Mouse (Mus musculus) cerebellum, adult 9-11 months (tissue): ENCODE measurements around the gene Slc6a21.
"Not testable (repeated sequence)": the region's sequence is repeated elsewhere in the genome, so short reads cannot be mapped to it uniquely, and the experiment has no call there.

Experiments used
- DNase-seq: peaks from one replicate; pipeline ENCODE4 v3.0.0; 2022

The Slc6a21 gene

DNA sequence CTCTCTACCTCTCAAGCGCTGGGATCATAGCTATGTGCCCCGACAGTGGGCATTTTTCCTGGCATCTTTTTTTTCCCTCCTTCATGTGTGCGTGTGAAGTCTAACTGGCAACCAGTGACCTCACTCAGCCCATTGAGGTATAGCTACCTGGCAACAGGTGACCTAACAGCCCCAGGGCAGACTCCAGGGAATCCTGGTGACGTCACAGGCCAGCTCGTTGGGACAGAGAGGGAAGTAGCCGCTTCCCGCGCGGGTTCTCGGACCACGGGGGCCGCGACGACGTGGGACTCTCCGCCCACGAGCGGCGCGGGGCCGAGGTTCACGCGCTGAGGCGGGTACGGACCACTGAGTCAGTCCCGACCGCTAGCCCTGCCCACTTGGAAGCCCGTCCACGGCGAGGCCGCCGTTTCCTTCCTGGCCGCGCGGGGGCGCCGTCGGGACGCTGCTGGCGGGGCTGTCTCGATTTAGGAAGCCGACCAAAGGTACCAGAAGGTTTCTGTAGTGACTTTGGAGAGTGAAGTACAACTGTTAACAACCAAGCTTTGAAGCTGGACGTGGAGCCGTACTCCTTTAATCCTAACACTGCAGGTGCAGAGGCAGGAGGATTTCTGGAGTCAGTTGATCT lies at the start of gene Slc6a21:
Gene Slc6a21 (plus strand): TSS at position 378 of the 625 bp plus-strand sequence.
- peak; percentile 72 for DNase-seq

DNA sequence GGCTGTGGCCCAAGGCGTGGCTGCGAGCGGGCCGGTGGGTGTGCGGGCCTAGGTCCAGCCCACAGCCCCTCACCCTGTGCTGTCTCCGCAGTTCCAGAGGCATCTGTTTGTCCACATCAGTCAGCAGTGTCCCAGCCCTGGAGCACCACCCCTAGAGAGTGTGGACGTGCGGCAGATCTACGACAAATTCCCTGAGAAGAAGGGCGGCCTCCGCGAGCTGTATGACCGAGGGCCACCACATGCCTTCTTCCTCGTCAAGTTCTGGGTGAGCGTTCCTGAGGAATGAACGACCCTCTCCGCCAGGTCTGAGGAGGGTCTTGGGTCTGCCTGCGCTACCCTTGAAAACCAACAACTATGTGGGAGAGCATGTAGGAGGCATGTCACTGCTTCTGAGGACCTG lies 48.8 kb upstream of the Slc6a21 start:
- DNase-seq: no peak

DNA sequence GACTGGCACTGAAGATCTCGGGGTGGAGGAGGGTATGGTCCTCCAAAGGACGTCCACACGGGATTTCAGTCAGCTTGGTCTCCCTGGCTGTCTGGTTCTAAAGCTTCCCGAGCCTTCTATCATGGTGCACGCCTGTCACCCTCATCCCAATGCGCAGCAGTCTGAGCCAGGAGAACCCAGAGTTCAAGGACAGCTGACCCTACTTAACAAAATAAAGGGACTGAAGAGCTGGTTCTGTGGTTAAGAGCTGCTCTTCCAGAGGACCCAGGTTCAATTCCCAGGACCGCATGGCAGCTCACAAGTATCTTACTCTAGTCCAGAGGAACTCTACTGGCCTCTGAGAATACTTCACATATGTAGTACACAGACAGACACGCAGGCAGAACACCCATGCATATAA lies 48.3 kb upstream of the Slc6a21 start:
- DNase-seq: no peak

DNA sequence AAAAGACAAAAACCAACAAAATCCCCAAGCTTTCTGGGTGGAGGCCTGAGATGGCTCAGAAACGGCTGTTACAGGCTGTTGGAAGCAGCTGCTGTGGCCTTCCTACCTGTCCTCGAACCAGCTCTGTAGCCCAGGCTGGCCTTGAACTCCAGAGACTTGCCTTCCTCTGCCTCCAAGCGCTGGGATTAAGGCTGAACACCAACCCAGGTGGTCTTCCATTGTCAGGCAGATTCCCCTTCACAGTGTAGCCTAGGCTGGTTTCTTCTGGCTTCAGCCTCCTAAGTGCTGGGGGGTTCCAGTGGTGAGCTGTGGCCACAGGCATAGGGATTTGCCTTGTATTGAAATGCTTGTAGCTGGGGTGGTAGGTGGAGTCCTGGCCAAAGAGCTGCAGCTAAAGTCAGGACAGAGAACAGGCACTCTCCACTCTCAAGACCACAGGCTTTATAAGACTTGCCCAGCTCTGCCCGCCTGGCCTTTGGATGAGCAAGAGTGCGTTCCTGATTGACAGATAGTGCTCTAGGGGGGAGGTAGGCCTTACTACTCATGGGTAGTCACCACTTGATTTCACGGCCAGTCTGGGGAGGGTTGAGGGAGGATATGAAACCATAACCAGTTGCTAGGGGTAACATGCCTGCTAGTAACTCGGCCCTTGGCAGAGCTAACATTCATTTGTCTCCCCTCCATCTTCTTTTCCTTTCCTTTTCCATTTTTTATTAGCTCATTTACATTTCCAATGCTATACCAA lies 47.7 kb upstream of the Slc6a21 start:
- DNase-seq: no peak

DNA sequence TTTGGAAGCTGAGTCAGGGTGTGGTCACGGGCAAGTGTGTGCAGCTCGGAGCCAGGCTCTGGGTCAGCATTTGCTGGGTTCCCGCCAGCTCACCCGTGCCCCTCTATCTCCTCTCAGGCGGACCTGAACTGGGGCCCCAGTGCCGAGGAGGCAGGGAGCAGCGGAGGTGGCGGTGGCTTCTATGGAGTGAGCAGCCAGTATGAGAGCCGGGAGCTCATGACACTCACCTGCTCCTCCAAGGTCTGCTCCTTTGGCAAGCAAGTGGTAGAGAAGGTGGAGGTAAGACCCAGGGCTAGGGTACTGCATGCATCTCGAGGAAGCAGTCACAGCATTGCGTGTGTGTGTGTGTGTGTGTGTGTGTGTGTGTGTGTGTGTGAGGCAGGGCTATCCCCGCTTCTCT lies 46.1 kb upstream of the Slc6a21 start:
- no peak for DNase-seq

DNA sequence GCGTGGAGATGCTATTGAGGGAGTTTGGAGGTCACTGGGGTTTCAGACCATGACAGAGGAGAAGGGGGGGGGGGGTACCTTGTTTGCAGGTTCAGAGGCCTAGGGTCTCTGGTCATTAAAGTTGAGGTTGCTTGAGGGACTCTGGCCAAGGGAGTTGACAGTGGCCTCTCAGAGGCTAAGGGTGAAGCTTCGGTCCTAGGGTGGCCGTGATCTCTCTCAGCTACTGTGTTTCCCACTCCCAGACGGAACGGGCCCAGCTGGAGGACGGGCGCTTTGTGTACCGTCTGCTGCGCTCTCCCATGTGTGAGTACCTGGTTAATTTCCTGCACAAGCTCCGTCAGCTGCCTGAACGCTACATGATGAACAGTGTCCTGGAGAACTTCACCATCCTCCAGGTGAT lies 45.4 kb upstream of the Slc6a21 start:
- DNase-seq: no peak

DNA sequence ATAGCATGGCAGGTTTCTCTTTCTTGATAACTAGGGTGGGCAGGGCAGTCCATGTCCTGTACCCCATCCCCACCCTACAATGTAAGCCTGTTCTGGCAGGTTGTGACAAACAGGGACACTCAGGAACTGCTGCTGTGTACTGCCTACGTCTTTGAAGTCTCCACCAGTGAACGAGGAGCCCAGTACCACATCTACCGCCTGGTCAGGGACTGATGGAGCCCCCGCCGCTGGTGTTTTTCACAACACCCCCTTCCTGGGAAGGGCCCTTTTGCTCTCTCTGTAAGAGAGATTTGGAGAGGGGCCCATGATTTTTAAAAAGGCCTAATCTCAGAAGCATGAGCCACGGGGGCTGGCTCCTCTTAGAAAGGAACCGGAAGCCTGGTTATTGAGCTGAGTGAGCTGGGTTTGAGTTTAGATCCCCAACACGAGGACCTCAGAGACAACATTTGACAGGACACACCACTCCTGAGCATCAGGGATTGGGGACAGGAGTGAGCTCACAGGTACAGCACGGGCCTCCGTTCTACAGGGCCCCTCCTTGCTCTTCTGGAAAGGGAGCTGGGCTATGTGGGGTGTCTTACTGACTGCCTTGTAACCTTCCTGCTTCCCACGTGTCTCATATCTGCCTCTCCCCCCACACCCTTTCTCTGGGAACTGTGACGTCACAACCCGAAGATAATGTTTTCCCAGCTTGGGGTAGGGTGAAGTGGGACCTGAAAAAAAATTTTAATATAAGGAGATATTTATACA lies 44.4 kb upstream of the Slc6a21 start:
- DNase-seq: no peak

DNA sequence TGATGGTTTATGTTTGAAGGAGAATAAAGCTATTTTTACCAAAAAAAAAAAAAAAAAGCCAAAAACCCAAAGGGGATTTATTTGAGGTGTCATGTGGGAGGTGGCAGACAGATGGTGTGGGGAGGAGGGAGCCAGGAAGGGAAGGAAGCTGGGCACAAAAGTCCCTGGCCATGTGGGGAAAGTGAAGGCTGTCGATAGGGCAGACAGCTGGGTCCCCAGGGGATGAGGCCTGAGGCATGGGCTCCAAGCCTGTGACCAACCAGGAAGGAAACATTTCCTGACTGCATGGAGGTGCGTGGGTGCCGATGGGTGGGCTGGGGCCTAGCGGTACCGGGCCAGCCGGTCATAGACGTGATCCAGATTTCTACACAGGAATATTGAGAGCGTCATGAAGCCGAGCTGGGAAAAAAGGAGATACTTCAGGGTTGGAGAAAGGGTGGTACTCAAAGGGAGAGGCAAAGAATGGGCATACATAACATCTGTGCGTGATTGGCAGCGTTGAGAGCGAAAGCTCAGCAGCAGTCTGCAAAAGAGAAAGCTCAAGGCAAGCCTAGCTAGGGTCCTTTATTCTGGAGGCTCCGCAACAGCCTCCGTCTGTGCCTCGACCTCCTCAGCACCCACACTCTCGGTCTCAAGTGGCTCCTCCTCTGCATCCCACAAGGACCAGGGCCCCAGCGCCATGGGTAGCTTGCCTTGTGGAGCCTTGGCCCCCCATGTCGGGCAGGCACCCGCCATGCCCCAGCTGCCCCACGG lies 43.6 kb upstream of the Slc6a21 start:
- peak; percentile 32 for DNase-seq

DNA sequence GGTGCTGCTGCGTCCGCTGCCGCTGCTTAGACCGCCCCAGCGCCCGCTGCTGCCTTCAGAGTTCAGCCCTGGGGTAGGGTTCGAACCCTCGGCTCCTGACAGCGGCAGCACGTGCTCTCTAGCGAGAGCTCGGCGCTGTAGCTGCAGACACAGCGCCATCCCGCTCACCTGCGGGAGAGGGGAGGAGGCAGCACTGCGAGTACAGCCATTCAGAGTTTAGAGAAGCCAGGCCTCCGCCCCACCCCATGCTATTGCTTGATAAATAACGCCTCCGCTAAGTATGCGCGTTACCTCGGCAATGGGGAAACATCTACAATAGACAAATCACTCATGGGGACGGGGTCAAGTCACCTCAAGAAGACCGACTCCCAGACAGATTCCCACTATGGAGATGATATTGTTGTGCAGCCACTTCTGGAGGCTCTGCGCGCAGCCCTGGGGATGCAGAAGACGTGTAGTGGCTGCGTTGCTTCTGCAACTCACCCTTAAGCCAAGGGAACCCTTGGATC lies 42.9 kb upstream of the Slc6a21 start:
- no peak for DNase-seq

DNA sequence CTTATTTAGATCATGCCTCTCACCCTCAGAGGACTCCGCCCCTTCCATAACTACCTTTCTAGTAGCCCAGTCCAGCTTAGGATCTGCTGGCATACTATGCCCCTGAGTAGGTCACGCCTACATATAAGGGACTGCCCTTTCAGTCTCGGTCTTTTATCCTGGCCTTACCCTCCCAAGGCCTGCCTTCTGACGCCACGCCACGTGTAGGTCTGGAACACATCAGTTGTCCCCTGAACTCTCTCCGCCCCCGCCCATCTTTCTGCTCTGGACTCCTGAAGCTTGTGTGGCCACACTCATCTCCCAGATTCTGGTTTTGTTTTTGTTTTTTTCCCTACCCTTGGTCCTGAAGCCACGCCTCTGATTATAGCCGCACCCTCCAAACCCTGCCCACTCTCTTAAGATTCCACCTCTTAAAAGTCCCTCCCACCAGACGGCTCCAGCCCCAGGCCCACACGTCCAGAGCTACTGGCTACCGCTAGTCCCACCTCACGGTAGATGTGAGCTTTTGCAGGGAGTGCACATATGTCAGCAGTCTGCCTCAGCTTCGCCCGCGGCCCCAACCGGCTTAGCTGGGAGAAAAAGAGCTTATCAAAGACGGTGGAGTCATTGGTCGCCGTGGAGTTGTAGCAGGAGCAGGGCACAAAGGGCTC lies 42.3 kb upstream of the Slc6a21 start:
- DNase-seq: no peak

DNA sequence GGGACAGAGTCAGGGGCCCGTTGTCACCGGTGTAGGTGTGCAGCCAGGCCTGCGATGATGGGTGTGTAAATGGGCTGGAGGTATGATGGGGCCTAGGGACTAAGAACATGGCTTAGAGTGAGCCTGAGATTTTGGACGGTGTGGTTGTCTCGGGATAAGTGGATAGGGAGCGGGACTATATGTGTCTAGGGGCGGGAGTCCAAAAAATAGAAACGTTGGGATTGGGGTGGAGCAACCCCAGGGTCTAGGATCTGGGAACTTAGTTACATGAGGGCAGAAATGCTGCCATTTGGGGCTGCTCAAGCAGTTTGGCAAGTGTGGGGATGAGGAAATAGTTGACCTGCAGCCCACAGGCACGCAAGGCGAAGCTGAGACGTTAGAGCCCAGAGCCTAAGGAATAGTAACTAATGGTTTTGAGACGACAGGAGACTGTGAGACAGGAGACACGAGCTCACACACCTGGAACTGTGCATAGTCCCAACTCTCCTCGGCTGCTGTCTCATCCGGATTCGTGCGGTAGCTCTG lies 41.6 kb upstream of the Slc6a21 start:
- DNase-seq: no peak

DNA sequence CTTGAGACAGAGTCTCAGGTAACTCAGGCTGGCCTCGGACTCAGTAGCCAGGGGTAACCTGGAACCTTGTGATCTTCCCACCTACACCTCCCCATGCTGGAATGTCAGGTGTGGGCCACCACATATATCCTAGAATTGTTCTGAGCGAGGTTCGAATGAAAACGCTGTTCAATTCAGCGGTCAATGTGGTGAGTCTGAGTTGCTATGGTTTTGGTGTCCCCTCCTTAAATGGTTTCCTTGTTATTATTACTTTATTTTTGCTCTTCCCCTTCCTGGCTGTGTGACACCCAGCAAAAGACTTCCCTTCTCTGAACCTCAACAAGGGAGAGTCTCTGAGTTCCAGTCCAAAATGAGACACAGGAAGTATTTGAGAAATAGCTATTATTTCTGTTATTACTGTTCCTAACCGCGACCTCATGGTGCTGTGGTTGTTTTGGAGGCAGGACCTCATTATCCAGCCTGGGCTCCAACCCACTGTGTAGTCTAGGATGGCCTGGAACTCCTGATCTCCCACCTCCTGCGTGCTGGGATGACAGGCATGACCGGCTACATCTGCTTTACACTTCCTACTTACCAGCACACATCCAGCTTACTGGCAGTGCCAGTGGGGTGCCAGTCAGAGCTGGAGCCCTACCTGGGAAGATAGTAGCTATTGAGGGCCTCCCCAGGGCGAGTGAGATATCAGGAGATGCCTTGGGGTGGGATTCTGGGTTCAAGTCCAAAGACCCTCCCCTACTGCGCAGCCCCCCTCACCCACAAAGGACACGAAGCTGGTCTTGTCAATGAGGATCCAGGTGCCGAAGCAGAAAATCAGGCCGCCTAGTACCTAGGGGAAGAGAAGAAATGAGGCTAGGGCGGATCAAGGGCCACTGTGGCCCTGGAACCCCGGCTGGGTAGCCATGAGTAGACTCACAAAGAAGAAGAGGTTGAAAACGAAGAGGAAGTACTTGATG lies 39.3 kb upstream of the Slc6a21 start:
- no peak for DNase-seq

DNA sequence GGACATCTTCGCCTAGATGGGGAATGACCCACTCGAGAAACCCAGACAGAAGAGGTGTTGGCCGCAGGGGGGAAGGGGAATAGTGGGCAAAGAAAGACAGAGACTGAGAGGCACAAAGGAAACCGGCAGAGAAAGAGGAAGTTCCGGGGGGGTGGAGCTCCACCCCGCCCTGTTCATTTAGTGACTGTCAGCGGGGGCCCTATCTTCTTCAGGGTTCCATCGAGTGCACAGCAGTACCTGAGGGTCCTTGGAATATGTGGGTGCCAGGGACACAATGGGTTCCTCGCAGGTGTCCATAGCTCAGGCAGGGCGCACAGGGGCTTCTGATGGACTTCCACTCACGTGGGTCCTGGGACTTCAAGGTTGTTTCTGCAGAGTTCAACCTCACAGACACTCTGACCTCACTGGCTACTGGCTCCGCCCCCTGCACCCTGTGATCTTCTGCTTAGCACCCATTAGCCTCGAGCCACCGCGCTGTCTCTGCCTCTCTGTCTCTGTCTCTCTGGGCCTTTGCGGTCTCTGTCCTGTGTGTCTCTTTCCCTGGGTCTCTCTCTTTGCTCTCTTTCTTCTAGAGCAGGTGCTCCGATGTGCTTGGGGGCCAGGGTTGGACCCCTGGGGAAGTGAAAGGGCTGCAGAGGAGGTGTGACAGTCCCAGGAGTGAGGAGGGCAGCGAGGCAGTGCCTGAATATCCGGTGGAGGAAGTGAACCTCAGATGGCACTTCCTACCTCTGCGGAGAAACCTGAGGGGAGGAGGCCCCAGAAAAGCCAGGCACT lies 38.4 kb upstream of the Slc6a21 start, which contains the start of gene Cd37:
Gene Cd37 (minus strand): TSS at position 393 of the 774 bp plus-strand sequence.
- no peak for DNase-seq

DNA sequence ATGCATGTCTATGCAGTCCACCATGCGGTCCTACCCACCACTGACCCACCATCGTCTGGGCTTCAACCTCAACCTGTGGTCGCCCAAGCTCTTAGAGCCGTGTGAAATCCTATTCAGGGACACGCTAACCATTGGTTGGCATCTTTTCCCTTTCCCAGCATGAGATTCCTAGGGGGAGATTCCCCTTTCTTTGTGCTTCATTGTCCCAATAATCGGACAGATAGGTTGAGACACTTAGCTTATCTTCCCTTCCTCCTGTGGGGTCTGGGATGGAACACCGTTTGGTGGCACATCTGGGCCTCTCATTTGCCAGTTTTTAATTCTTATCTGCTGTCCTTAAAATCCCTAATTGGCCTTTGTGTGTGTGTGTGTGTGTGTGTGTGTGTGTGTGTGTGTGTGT lies 37.2 kb upstream of the Slc6a21 start:
- DNase-seq: no peak

DNA sequence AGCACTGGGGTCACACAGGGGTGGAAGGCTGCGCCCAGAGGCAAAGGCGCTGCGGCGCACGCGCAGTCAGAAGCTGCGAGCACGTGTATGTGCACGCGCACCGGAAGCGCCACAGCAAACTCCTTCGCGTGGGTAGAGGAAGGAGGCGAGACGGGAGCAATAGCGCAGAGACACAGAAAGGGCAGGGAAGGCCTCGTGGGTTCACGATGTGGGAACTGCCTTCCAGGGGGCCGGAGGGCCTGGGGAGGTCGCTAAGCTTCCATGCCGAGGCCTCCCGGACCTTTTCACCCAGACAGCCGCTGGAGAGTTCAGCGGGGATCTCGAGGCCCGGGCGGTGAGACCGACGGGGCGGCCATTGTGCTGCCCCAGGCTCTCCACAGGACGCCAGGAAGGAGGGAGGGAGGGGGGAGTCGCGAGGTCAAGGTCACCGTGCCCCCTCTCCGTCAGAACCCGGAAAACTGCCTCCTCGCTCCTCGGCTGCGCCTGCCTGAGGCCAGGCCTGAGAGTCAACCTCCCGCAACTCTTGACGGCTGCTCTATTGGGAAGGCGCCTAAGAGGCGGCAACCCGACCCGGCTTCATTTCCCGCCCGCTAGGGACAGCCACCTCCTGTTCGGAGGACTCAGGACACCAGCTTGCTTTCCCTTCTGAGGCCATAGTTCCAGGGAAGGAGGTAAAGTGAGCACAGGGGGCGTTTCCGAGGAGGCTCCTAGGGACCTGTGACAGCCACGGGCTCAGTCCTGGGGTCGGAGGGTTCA lies 36.5 kb upstream of the Slc6a21 start, which contains the start of gene Slc6a16:
Gene Slc6a16 (plus strand): TSS at position 453 of the 756 bp plus-strand sequence.
- DNase-seq: no peak

DNA sequence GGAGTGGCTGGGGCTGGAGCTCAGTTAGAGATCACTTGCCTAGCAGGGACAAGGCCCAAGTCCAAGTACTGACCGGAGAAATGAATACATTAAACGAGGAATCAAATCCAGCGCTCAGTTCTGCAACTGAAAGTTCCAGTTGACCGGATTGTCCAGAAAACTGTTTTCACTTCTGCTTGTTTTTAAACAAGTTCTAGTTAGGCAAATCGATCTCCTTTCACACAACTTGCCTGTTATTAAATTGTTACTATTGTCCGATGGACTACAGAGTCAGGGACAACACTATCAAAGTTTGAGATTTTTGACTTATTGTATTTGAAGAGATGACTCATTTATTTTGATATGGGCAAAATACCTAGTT lies 35.9 kb upstream of the Slc6a21 start:
- DNase-seq: no peak

DNA sequence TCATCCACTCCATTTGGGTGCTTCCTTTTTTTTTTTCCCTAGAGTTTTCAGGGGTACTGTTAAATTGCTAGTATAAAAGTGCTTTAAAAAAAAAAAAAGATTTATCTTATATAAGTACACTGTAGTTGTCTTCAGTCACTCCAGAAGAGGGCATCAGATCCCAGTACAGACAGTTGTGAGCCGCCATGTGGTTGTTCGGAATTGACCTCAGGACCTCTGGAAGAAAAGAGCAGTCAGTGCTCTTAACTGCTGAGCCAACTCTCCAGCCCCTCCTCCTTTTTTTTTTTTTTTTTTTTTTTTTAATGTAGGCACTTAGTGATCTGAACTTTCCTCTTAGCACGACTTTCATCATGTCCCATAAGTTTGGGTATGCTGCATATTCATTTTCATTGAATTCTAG lies 29.6 kb upstream of the Slc6a21 start:
- DNase-seq: no peak

DNA sequence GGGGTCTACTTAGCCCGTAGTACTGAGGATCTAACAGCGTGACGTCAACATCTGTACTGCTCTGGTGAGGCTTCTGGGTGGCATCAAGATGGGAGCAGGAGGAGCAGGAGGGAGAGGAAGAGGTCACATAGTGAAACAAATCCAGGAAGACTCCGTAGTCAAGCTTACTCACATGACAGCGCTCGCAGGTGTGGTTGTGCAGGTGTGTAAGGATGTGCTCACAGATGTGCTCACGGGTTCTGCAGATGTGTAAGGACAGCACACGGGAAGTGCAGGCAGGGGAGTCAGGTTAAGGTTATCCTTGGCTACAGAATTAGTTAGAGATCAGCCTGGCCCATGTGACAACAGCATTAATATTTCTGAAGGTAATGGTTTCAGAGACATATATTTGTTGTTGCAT lies 23.5 kb upstream of the Slc6a21 start:
- DNase-seq: no peak

DNA sequence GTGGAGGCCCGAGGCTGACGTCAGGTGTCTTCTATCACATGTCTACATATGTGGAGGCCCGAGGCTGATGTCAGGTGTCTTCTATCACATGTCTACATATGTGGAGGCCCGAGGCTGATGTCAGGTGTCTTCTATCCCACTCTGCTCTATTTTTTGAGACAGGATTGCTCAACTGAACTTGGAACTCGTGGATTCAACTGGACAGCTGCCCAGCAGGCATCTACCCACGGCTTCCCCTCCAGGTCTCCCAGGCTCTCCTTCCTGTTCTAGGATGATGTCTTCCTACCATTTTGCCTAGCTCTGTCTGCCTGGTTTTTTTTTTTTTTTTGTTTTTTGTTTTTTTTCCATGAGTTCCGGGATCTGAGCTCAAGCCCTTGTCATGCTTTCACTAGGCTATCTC lies 21.5 kb upstream of the Slc6a21 start:
- DNase-seq: not testable (repeated sequence)
